Mouse (Mus musculus) liver, embryonic 12.5 days (tissue): ENCODE data around the gene Insl6. TPM values are rescaled to one million over a fixed set of nuclear protein-coding genes. Genes with fewer than 3 reads are reported as not detected.

Experiments used
- ATAC-seq: fragments of 200-750 bp; cut with Nextera tagmentation; 2 replicates; pipeline ENCODE4 v1.8.0; 2017; ENCODE audit warnings: moderate number of reproducible peaks, mild to moderate bottlenecking, moderate library complexity
- H3K27ac ChIP-seq: fragments of 300-500 bp; sonication (generic); 2 replicates; pipeline ENCODE4 v1.5.1; 2016; ENCODE audit warnings: mild to moderate bottlenecking
- H3K27me3 ChIP-seq: fragments of 300-500 bp; sonication (generic); replicated peaks from 2 replicates; pipeline ENCODE4 v1.6.1; 2016; ENCODE audit warnings: mild to moderate bottlenecking, moderate library complexity
- H3K36me3 ChIP-seq: fragments of 300-500 bp; sonication (generic); 2 replicates; pipeline ENCODE4 v1.6.1; 2016; ENCODE audit warnings: mild to moderate bottlenecking, moderate library complexity
- H3K4me1 ChIP-seq: fragments of 300-500 bp; sonication (generic); 2 replicates; pipeline ENCODE4 v1.6.1; 2016
- H3K4me2 ChIP-seq: fragments of 300-500 bp; sonication (generic); 2 replicates; pipeline ENCODE4 v1.6.1; 2016; ENCODE audit warnings: mild to moderate bottlenecking, moderate library complexity
- H3K4me3 ChIP-seq: fragments of 300-500 bp; sonication (generic); 2 replicates; pipeline ENCODE4 v1.5.1; 2016; ENCODE audit warnings: mild to moderate bottlenecking, moderate library complexity
- H3K9ac ChIP-seq: fragments of 300-500 bp; sonication (generic); 2 replicates; pipeline ENCODE4 v1.6.1; 2016; ENCODE audit warnings: mild to moderate bottlenecking, moderate library complexity
- H3K9me3 ChIP-seq: fragments of 300-500 bp; sonication (generic); replicated peaks from 2 replicates; pipeline ENCODE4 v1.6.1; 2016; ENCODE audit warnings: mild to moderate bottlenecking, moderate library complexity
- WGBS: fragments of 180-500 bp; shearing (Covaris S2); methylation state at CpG from one replicate; pipeline ENCODE4 v1.1.7; 2016; ENCODE audit not compliant: insufficient replicate concordance; 5-methylcytosine and 5-hydroxymethylcytosine counted together
- polyA plus RNA-seq: library from polyadenylated mRNA; unstranded; fragments of >200 nt; fragmentation: Nextera tagmentation; extraction: Ambion mirVana; gene quantifications from 2 replicates; pipeline ENCODE4 v1.2.1, GENCODE M21; 2016

The Insl6 gene
- polyA plus RNA-seq, 1 experiment from 2014 or later: 0.89 TPM

GRCm38 (mm10) chr19:29344868-29345267, 19.7 kb upstream of the Insl6 start:
- no peak overlapping the region for H3K27ac ChIP-seq
- H3K36me3 ChIP-seq: peaks cover 2% of the 10 kb centered on the region; the same call in 1 of the 2 replicates
- no peak overlapping the region for H3K9ac ChIP-seq
- no peaks in the 10 kb centered on the region for H3K9me3 ChIP-seq
- no peak overlapping the region for H3K4me2 ChIP-seq
- no peak overlapping the region for H3K4me3 ChIP-seq
- H3K27me3 ChIP-seq: 0 out of 2 replicates have a peak, but pooled peaks cover 5% of the 10 kb centered on the region
- peaks cover 4% of the 10 kb centered on the region; the same call in 1 of the 2 replicates for H3K4me1 ChIP-seq
- no peak for ATAC-seq

GRCm38 (mm10) chr19:29342281-29342680, 17.1 kb upstream of the Insl6 start:
- WGBS: 64% methylated on average over 6 of the region's 6 CpGs
- no peaks in the 10 kb centered on the region for H3K36me3 ChIP-seq
- no peak overlapping the region for H3K27ac ChIP-seq
- no peak for ATAC-seq
- H3K4me3 ChIP-seq: no peak overlapping the region
- H3K27me3 ChIP-seq: 0 out of 2 replicates have a peak, but pooled peaks cover 12% of the 10 kb centered on the region
- H3K4me1 ChIP-seq: peaks cover 4% of the 10 kb centered on the region; the same call in 1 of the 2 replicates
- no peak overlapping the region for H3K4me2 ChIP-seq
- H3K9me3 ChIP-seq: no peaks in the 10 kb centered on the region
- no peak overlapping the region for H3K9ac ChIP-seq

- Histone ChIP-seq H3K9ac (no peak overlapping the region), H3K27me3 (0 out of 2 replicates have a peak, but pooled peaks cover 12% of the 10 kb centered on the region), H3K4me1 (peaks cover 4% of the 10 kb centered on the region; the same call in 1 of the 2 replicates), H3K9me3 (no peaks in the 10 kb centered on the region), H3K4me2 (no peak overlapping the region), H3K36me3 (no peaks in the 10 kb centered on the region), H3K27ac (no peak overlapping the region), H3K4me3 (no peak overlapping the region)
- WGBS: 46% methylated on average over 4 of the region's 4 CpGs
- ATAC-seq: no peak
Observed at GRCm38 (mm10) chr19:29341029-29341428, 15.9 kb upstream of the Insl6 start.

GRCm38 (mm10) chr19:29336624-29337023, 11.5 kb upstream of the Insl6 start:
- 68% methylated on average over 2 of the region's 2 CpGs for whole genome bisulfite sequencing
- H3K4me3 ChIP-seq: no peak overlapping the region
- H3K9ac ChIP-seq: no peak overlapping the region
- ATAC-seq: no peak
- H3K9me3 ChIP-seq: no peaks in the 10 kb centered on the region
- peaks cover 47% of the 10 kb centered on the region for H3K27me3 ChIP-seq
- no peaks in the 10 kb centered on the region for H3K36me3 ChIP-seq
- no peaks in the 10 kb centered on the region for H3K4me1 ChIP-seq
- H3K27ac ChIP-seq: no peak overlapping the region
- H3K4me2 ChIP-seq: no peak overlapping the region

- H3K4me1 ChIP-seq: no peaks in the 10 kb centered on the region
- peaks cover 36% of the 10 kb centered on the region for H3K27me3 ChIP-seq
- peak within 1 kb of the TSS; percentile 58 for H3K4me2 ChIP-seq
- no peak for ATAC-seq
- peak within 1 kb of the TSS; percentile 30 for H3K4me3 ChIP-seq
- H3K36me3 ChIP-seq: no peaks in the 10 kb centered on the region
- 8% methylated on average over 23 of the region's 23 CpGs for WGBS
- H3K9ac ChIP-seq: peak within 1 kb of the TSS; percentile 30; the same call in 1 of the 2 replicates
- H3K9me3 ChIP-seq: no peaks in the 10 kb centered on the region
- no peak within 1 kb of the TSS for H3K27ac ChIP-seq
Observed at GRCm38 (mm10) chr19:29334068-29334745, 9.1 kb upstream of the Insl6 start, which contains the start of gene Rln1. TSS of gene Rln1 (minus strand) at chr19:29334670.

- 73% methylated on average over 13 of the region's 13 CpGs for WGBS
- H3K4me2 ChIP-seq: no peak overlapping the region
- H3K9me3 ChIP-seq: no peaks in the 10 kb centered on the region
- no peak overlapping the region for H3K9ac ChIP-seq
- peaks cover 13% of the 10 kb centered on the region for H3K27me3 ChIP-seq
- peaks cover 19% of the 10 kb centered on the region for H3K4me1 ChIP-seq
- no peak overlapping the region for H3K27ac ChIP-seq
- no peak overlapping the region for H3K4me3 ChIP-seq
- H3K36me3 ChIP-seq: no peaks in the 10 kb centered on the region
- no peak for ATAC-seq
Observed at GRCm38 (mm10) chr19:29326822-29327552, 1.8 kb upstream of the Insl6 start.

- ATAC-seq: no peak
- WGBS: 81% methylated on average over 4 of the region's 4 CpGs
Observed at GRCm38 (mm10) chr19:29326396-29326795, 1.2 kb upstream of the Insl6 start.

GRCm38 (mm10) chr19:29325852-29326180, 660 bp upstream of the Insl6 start:
- H3K9ac ChIP-seq: peak overlapping the region; percentile 32
- peaks cover 19% of the 10 kb centered on the region for H3K4me1 ChIP-seq
- no peaks in the 10 kb centered on the region for H3K36me3 ChIP-seq
- no peak for ATAC-seq
- peaks cover 9% of the 10 kb centered on the region for H3K27me3 ChIP-seq
- H3K4me2 ChIP-seq: peak overlapping the region; percentile 70
- no peaks in the 10 kb centered on the region for H3K9me3 ChIP-seq
- H3K27ac ChIP-seq: no peak overlapping the region; the same call in 1 of the 2 replicates
- peak overlapping the region; percentile 43 for H3K4me3 ChIP-seq
- WGBS: 57% methylated on average over 9 of the region's 9 CpGs

More at GRCm38 (mm10) chr19:29326396-29326795, 1.2 kb upstream of the Insl6 start:
- H3K27me3 ChIP-seq: peaks cover 9% of the 10 kb centered on the region
- peaks cover 19% of the 10 kb centered on the region for H3K4me1 ChIP-seq
- H3K9me3 ChIP-seq: no peaks in the 10 kb centered on the region
- H3K4me3 ChIP-seq: no peak overlapping the region
- H3K4me2 ChIP-seq: no peak overlapping the region
- no peak overlapping the region for H3K27ac ChIP-seq
- no peaks in the 10 kb centered on the region for H3K36me3 ChIP-seq
- H3K9ac ChIP-seq: no peak overlapping the region

GRCm38 (mm10) chr19:29323416-29324049, 1.6 kb downstream of the Insl6 start:
- H3K4me3 ChIP-seq: no peak overlapping the region
- peaks cover 19% of the 10 kb centered on the region for H3K4me1 ChIP-seq
- H3K27ac ChIP-seq: no peak overlapping the region
- H3K9me3 ChIP-seq: no peaks in the 10 kb centered on the region
- WGBS: 57% methylated on average over 8 of the region's 8 CpGs
- H3K4me2 ChIP-seq: no peak overlapping the region
- H3K9ac ChIP-seq: no peak overlapping the region
- peaks cover 9% of the 10 kb centered on the region for H3K27me3 ChIP-seq
- no peaks in the 10 kb centered on the region for H3K36me3 ChIP-seq
- no peak for ATAC-seq

GRCm38 (mm10) chr19:29312661-29313060, 12.5 kb downstream of the Insl6 start:
- Histone ChIP-seq H3K9ac (no peak overlapping the region), H3K27me3 (no peaks in the 10 kb centered on the region), H3K4me2 (no peak overlapping the region), H3K27ac (no peak overlapping the region), H3K36me3 (peaks cover 71% of the 10 kb centered on the region), H3K4me1 (no peaks in the 10 kb centered on the region), H3K4me3 (no peak overlapping the region), H3K9me3 (0 out of 2 replicates have a peak, but pooled peaks cover 5% of the 10 kb centered on the region)
- 82% methylated on average over 7 of the region's 7 CpGs for WGBS
- ATAC-seq: no peak

- peaks cover 80% of the 10 kb centered on the region for H3K36me3 ChIP-seq
- H3K27me3 ChIP-seq: no peaks in the 10 kb centered on the region
- no peak for ATAC-seq
Observed at GRCm38 (mm10) chr19:29311791-29312190, 13.4 kb downstream of the Insl6 start.

GRCm38 (mm10) chr19:29308832-29309231, 16.3 kb downstream of the Insl6 start:
- no peaks in the 10 kb centered on the region for H3K27me3 ChIP-seq

More at GRCm38 (mm10) chr19:29311791-29312190, 13.4 kb downstream of the Insl6 start:
- Histone ChIP-seq H3K4me2 (no peak overlapping the region), H3K27ac (no peak overlapping the region), H3K9ac (no peak overlapping the region), H3K4me1 (no peaks in the 10 kb centered on the region), H3K9me3 (0 out of 2 replicates have a peak, but pooled peaks cover 5% of the 10 kb centered on the region), H3K4me3 (no peak overlapping the region)
- 92% methylated on average over 8 of the region's 8 CpGs for WGBS

More at GRCm38 (mm10) chr19:29308832-29309231, 16.3 kb downstream of the Insl6 start:
- peaks cover 83% of the 10 kb centered on the region for H3K36me3 ChIP-seq
- H3K4me3 ChIP-seq: no peak overlapping the region
- H3K4me1 ChIP-seq: no peaks in the 10 kb centered on the region
- no peak overlapping the region for H3K9ac ChIP-seq
- H3K27ac ChIP-seq: no peak overlapping the region
- ATAC-seq: no peak
- no peak overlapping the region for H3K4me2 ChIP-seq
- H3K9me3 ChIP-seq: no peaks in the 10 kb centered on the region
